Mouse (Mus musculus) megakaryocyte, embryonic 14.5 days (primary cell): ENCODE data around the gene Cemip. TPM values are rescaled to one million over a fixed set of nuclear protein-coding genes. Genes with fewer than 3 reads are reported as not detected.

Source experiments
- H3K27me3 ChIP-seq: replicated peaks from 2 replicates; pipeline ENCODE3; 2012; ENCODE audit warnings: inconsistent platforms
- H3K36me3 ChIP-seq: replicated peaks from 2 replicates; pipeline ENCODE3; 2012; ENCODE audit warnings: low read length, inconsistent platforms, mixed read lengths
- H3K4me1 ChIP-seq: 2 replicates; pipeline ENCODE4 v1.6.1; 2012; ENCODE audit warnings: inconsistent platforms
- H3K4me3 ChIP-seq: replicated peaks from 2 replicates; pipeline ENCODE3; 2012; ENCODE audit warnings: moderate library complexity, mild to moderate bottlenecking, inconsistent platforms
- H3K9me3 ChIP-seq: 2 replicates; pipeline ENCODE4 v1.6.1; 2012; ENCODE audit warnings: inconsistent platforms
- FLI1 ChIP-seq: IDR thresholded peaks from 2 replicates; pipeline ENCODE4 v1.6.1; 2012; ENCODE audit warnings: low read length, inconsistent platforms, mixed read lengths
- GATA1 ChIP-seq: IDR thresholded peaks from 3 replicates; pipeline ENCODE4 v1.6.1; 2012; ENCODE audit warnings: mixed read lengths, low read length, inconsistent platforms, borderline replicate concordance
- polyA plus RNA-seq: library from polyadenylated mRNA; stranded (reverse); fragments of >175 nt; gene quantifications from 2 replicates; pipeline ENCODE4 v1.2.3, GENCODE M21; 2012; ENCODE audit warnings: low replicate concordance; ENCODE audit not compliant: insufficient read depth

The Cemip gene
- polyA plus RNA-seq, 1 experiment: 1.2 TPM

GRCm38 (mm10) chr7:84013656-84014055, 72.6 kb downstream of the Cemip start:
- Histone ChIP-seq H3K9me3 (no peaks in the 10 kb centered on the region), H3K4me1 (peaks cover 56% of the 10 kb centered on the region), H3K36me3 (no peaks in the 10 kb centered on the region), H3K27me3 (peaks cover 31% of the 10 kb centered on the region), H3K4me3 (no peak overlapping the region)
- TF ChIP-seq FLI1 (no peak), GATA1 (no peak)

DNA sequence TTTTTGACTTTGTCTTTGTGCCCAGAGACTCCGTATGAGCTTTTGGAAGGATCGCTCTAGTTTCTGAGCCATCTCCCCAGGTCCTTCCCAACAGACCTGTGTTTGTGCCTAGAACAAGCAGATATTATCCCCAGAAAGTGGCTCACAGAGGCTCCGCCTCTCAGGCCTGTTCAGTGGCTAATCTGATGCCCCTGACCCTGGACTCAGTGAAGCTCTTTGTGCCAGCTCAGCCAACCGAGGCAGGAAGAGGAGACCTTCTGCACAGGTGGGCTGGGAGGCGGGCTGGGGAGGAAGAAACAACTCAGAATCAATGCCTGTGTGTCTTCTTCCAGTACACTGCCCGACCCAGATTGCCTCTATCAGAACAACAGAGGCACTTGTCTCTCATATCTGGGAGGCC, 81.9 kb downstream of the Cemip start:
- TF ChIP-seq GATA1 (no peak), FLI1 (no peak)
- peaks cover 17% of the 10 kb centered on the region for H3K27me3 ChIP-seq
- no peaks in the 10 kb centered on the region for H3K36me3 ChIP-seq
- no peak overlapping the region for H3K4me3 ChIP-seq
- peaks cover 19% of the 10 kb centered on the region for H3K4me1 ChIP-seq
- no peaks in the 10 kb centered on the region for H3K9me3 ChIP-seq

DNA sequence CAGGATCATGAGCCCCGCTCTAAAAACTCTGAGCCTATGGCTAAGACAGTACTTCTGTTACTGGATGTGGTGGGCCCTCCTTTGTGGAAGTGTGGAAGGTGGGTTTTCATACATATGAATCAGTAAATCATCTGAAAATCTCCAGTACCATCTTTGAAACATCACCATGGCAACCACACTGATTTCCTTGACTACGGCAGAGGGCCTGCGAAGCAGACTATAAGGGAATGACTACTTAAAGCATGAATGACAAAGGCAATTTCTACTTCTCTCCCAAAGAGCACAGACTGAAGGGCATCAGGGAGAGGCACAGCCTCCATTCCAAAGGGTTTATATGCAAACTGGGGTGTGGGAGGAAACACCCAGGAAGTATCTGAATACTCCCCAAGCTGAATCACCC, 84.8 kb downstream of the Cemip start:
- H3K4me1 ChIP-seq: peaks cover 18% of the 10 kb centered on the region
- H3K9me3 ChIP-seq: no peaks in the 10 kb centered on the region
- H3K4me3 ChIP-seq: no peak overlapping the region
- peaks cover 19% of the 10 kb centered on the region for H3K27me3 ChIP-seq
- no peaks in the 10 kb centered on the region for H3K36me3 ChIP-seq
- no peak for TF ChIP-seq GATA1
- TF ChIP-seq FLI1: no peak

- peaks cover 18% of the 10 kb centered on the region for H3K4me1 ChIP-seq
- no peaks in the 10 kb centered on the region for H3K9me3 ChIP-seq
- H3K36me3 ChIP-seq: no peaks in the 10 kb centered on the region
- peaks cover 19% of the 10 kb centered on the region for H3K27me3 ChIP-seq
- TF ChIP-seq FLI1 (no peak), GATA1 (no peak)
- H3K4me3 ChIP-seq: no peak overlapping the region
These were observed 85.6 kb downstream of the Cemip start for GRCm38 (mm10) chr7:84000671-84001070.

GRCm38 (mm10) chr7:83999647-84000046, 86.7 kb downstream of the Cemip start:
- Histone ChIP-seq H3K9me3 (no peaks in the 10 kb centered on the region), H3K4me1 (peaks cover 18% of the 10 kb centered on the region), H3K4me3 (no peak overlapping the region), H3K27me3 (peaks cover 12% of the 10 kb centered on the region), H3K36me3 (no peaks in the 10 kb centered on the region)
- no peak for TF ChIP-seq GATA1
- TF ChIP-seq FLI1: no peak

DNA sequence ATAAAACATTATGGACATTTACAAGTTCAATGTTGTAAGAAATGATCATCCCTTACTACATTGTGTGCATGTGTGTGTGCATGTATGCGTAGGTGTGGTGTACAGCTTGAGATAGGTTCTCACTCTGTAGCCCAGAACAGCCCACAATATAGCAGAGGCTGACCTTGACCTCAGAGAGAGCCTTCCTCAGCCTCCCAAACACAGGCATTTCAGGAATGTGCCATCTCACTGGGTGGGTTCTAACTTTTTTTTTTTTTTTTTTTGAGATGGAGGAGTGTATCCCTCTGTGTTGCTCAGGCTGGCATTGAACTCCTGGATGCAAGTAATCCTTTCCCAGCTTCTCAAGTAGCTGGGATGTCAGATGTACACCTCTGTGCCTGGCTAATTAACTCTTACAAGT, 92.0 kb downstream of the Cemip start:
- Histone ChIP-seq H3K4me3 (no peak overlapping the region), H3K27me3 (peaks cover 11% of the 10 kb centered on the region), H3K4me1 (peaks cover 14% of the 10 kb centered on the region), H3K36me3 (no peaks in the 10 kb centered on the region), H3K9me3 (no peaks in the 10 kb centered on the region)
- no peak for TF ChIP-seq FLI1
- TF ChIP-seq GATA1: no peak

DNA sequence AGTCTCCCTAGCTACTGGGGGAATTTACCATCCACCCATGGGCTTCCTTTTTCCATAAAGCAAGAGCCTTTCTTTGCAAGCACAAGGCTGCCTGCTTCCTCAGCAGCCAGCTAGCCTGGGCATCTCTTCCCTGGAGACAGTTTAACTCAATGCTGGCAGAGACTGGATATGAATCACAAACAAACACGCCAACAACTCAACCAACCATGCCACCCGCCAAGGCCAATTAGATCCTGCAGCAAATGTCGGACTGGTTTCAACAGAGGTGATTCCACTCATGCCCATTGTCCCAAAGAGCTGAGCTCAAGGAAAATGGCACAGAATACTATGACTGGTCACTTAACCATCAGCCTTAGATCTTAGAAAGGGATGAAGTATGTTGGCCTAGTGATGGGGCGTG, 97.0 kb downstream of the Cemip start:
- peaks cover 25% of the 10 kb centered on the region for H3K27me3 ChIP-seq
- H3K36me3 ChIP-seq: no peaks in the 10 kb centered on the region
- H3K4me3 ChIP-seq: no peak overlapping the region
- no peaks in the 10 kb centered on the region for H3K9me3 ChIP-seq
- peaks cover 14% of the 10 kb centered on the region for H3K4me1 ChIP-seq
- no peak for TF ChIP-seq GATA1
- no peak for TF ChIP-seq FLI1

DNA sequence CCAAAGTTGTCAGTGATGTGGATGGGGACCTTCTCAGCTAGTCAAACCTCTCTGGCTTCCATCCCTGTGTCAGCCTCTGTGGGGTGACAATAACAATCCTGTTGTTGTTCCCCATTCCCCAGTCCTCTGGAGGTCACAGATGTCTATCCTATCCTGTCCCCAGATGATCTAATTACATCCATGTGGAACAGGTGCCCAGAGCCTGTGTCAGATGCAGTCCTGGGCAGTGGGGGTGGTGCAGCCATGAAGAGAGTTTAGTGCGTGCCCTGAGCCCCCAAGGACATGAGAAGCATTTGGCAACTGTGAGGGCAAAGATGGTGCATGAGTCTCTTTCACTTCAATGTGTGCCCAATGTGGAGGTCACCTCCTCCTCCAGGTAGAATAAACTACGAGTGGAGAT, 100.6 kb downstream of the Cemip start:
- Histone ChIP-seq H3K9me3 (no peaks in the 10 kb centered on the region), H3K27me3 (peaks cover 28% of the 10 kb centered on the region), H3K4me1 (peaks cover 13% of the 10 kb centered on the region), H3K36me3 (no peaks in the 10 kb centered on the region), H3K4me3 (no peak overlapping the region)
- TF ChIP-seq FLI1: no peak
- no peak for TF ChIP-seq GATA1

- Histone ChIP-seq H3K9me3 (no peaks in the 10 kb centered on the region), H3K4me3 (no peak overlapping the region), H3K27me3 (peaks cover 21% of the 10 kb centered on the region), H3K4me1 (peaks cover 32% of the 10 kb centered on the region), H3K36me3 (no peaks in the 10 kb centered on the region)
- no peak for TF ChIP-seq FLI1
- TF ChIP-seq GATA1: no peak
These were observed 103.7 kb downstream of the Cemip start for GRCm38 (mm10) chr7:83982566-83982965.

DNA sequence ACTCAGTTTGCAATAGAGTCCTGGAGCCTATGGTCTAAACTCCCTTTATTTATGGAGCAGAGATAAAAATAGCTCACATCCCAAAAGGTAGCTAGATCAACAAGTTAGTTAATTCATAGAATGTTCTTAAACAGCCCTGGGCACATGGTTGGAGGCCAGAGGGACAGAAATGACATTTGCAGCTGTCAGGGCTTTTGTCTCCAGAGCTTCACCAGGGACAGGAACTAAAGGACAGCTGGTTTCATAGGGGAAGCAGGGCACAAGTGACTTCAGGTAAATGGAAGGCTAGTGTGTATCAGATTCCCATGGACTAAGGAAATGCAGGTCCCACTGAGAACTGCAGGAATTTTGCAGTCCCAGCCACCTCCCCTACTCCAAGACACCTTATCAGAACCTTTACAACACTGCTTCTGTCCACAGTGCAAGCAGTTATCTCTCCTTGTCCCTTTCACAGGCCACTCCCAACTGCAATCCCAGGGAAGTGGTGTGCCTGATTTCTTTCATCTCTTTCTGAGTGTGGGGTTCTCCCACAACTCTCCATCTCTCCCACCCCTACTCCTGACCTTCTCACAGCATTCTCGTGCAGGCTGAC, 107.3 kb downstream of the Cemip start:
- peaks cover 63% of the 10 kb centered on the region for H3K4me1 ChIP-seq
- H3K4me3 ChIP-seq: no peak overlapping the region
- no peaks in the 10 kb centered on the region for H3K9me3 ChIP-seq
- peaks cover 8% of the 10 kb centered on the region for H3K27me3 ChIP-seq
- no peaks in the 10 kb centered on the region for H3K36me3 ChIP-seq
- TF ChIP-seq FLI1 (no peak), GATA1 (no peak)

- Histone ChIP-seq H3K4me3 (no peak overlapping the region), H3K4me1 (peaks cover 69% of the 10 kb centered on the region), H3K36me3 (peaks cover 4% of the 10 kb centered on the region), H3K27me3 (peaks cover 8% of the 10 kb centered on the region), H3K9me3 (no peaks in the 10 kb centered on the region)
- TF ChIP-seq GATA1: no peak
- no peak for TF ChIP-seq FLI1
These were observed 107.9 kb downstream of the Cemip start for GRCm38 (mm10) chr7:83978410-83978809.
